Mouse (Mus musculus) adrenal gland, adult 2 months (tissue): Measurements from ENCODE around the gene Rap2a. TPM values are rescaled to one million over a fixed set of nuclear protein-coding genes. Genes with fewer than 3 reads are reported as not detected.

Experiments
- DNase-seq: peaks from one replicate; pipeline ENCODE4 v3.0.0; 2021
- polyA plus RNA-seq: library from polyadenylated mRNA; depleted of rRNA; stranded (reverse); fragments of >200 nt; gene quantifications from 2 replicates; pipeline ENCODE4 v1.2.3, GENCODE M21; 2012; rRNA removed
- total RNA-seq, 2 experiments: library from RNA; stranded (reverse); gene quantifications; 2 replicates each; pipeline ENCODE4 v1.2.3; 2021

The Rap2a gene
- total and polyA plus RNA-seq, 3 experiments, result 12.4 to 25.8 (median 17.3) TPM

- DNase-seq, result no peak
Measured at GRCm38 (mm10) chr14:120542445-120542844, 64.2 kb downstream of the Rap2a start.

- DNase-seq, result no peak
Measured at GRCm38 (mm10) chr14:120542976-120543375, 64.7 kb downstream of the Rap2a start.

GRCm38 (mm10) chr14:120543846-120544245 is 65.6 kb downstream of the Rap2a start:
- DNase-seq, result no peak

- no peak for DNase-seq
Measured at GRCm38 (mm10) chr14:120544495-120544894, 66.3 kb downstream of the Rap2a start.

- no peak for DNase-seq
Measured at GRCm38 (mm10) chr14:120544946-120545345, 66.7 kb downstream of the Rap2a start.

Other genes with a start within 250 kb of the Rap2a start
- 100 to 1,000 TPM; 219 to 232 TPM for gene Mbnl2, start 202.8 kb upstream of the Rap2a start, total RNA-seq
- gene Mbnl2, start 202.8 kb upstream of the Rap2a start, polyA plus RNA-seq, result 68.6 and 109 TPM in 2 replicates